Mouse (Mus musculus) erythroblast, embryonic 14.5 days (primary cell): Measurements from ENCODE around the gene Tesk2. TPM values are rescaled to one million over a fixed set of nuclear protein-coding genes. Genes with fewer than 3 reads are reported as not detected.
"Not testable (repeated sequence)": the region's sequence is repeated elsewhere in the genome, so short reads cannot be mapped to it uniquely, and the experiment has no call there.

Experiments
- H3K27me3 ChIP-seq: 2 replicates; pipeline ENCODE4 v1.6.1; 2012; ENCODE audit warnings: inconsistent platforms; ENCODE audit not compliant: control insufficient read depth
- H3K36me3 ChIP-seq: 2 replicates; pipeline ENCODE4 v1.6.1; 2012; ENCODE audit warnings: mild to moderate bottlenecking, inconsistent platforms; ENCODE audit not compliant: control insufficient read depth
- H3K4me1 ChIP-seq: 2 replicates; pipeline ENCODE4 v1.6.1; 2012; ENCODE audit warnings: inconsistent platforms; ENCODE audit not compliant: control insufficient read depth
- H3K4me3 ChIP-seq: replicated peaks from 2 replicates; pipeline ENCODE3; 2012; ENCODE audit warnings: moderate library complexity, mild to moderate bottlenecking, inconsistent platforms
- H3K9me3 ChIP-seq: 2 replicates; pipeline ENCODE4 v1.6.1; 2012; ENCODE audit warnings: low read length, inconsistent platforms, mixed read lengths; ENCODE audit not compliant: control insufficient read depth
- GATA1 ChIP-seq: IDR thresholded peaks from 2 replicates; pipeline ENCODE4 v1.6.1; 2012; ENCODE audit warnings: low read length, inconsistent platforms, mixed read lengths
- TAL1 ChIP-seq: IDR thresholded peaks from 3 replicates; pipeline ENCODE4 v1.6.1; 2012; ENCODE audit warnings: low read length, inconsistent platforms, mixed read lengths
- polyA plus RNA-seq: library from polyadenylated mRNA; stranded (reverse); fragments of >175 nt; gene quantifications from 2 replicates; pipeline ENCODE4 v1.2.3, GENCODE M21; 2012

Gene Tesk2
- 0.01 and 0.02 TPM in 2 replicates for polyA plus RNA-seq

DNA sequence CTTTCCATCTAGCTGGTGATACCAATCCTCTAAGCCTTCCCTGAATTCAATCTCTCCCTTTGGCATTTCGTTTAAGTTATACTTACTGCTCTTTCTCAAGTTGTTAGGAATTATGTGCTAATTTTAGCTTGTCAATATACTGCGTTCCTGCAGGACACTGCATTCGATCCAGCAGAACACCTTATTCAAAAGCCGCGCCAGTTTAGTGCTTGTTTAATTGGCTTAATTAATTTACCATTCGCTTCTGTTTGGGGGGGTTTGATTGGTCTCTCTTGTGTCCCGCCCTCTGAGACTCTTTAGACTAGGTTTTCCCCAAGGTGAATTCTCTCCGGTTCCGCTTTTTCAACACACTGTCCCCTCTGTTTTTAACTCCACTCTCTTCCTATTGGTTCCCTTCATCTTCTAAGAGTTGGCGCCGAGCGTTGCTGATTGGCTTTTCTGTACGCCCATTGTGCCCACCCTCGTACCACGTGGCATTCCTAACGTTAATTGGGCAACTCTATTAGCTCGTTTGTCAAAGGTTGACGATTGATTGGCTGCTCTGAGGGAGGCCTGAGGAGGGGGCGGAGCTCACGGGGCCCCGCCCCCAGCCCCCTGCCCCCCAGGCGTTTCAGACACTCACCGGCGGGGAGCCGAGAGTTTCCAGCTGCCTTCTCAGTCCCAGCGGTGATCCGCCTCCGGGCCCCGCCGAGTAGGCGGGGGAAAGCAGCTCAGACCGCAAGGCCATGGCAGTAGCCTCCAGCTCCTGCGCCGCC is at the start of gene Tesk2:
TSS of gene Tesk2 (plus strand) at position 606 of the 755 bp plus-strand sequence.
- peaks cover 21% of the 10 kb centered on the region for H3K27me3 ChIP-seq
- no peaks in the 10 kb centered on the region; the same call in 1 of the 2 replicates for H3K36me3 ChIP-seq
- H3K9me3 ChIP-seq, result no peaks in the 10 kb centered on the region
- H3K4me3 ChIP-seq, result peak within 1 kb of the TSS; percentile 71
- TF ChIP-seq TAL1 (no peak), GATA1 (no peak)
- peaks cover 14% of the 10 kb centered on the region for H3K4me1 ChIP-seq

DNA sequence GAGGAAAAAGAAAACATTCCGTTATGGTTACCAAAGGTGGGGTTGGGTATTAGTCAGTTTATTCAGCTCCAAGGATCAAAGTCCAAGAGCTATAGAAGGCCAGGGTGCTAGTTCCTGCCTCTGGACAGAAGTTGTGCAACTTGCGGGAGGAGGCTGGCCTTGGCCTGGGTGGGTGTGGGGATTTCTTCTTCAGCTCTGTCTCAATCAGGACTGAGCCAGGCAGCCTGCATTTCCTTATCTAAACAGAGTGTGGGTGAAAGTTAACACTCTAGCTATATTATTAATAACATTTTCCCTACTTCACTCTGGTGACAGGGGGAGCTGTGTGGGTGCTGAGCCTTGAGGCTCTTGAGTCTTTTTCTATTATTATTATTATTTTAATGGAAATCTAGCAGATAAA is 48.0 kb upstream of the Tesk2 start:
- Histone ChIP-seq H3K9me3 (no peaks in the 10 kb centered on the region), H3K4me3 (no peak overlapping the region)
- TF ChIP-seq GATA1, result 0 out of 2 replicates have a peak, but pooled peaks have one; percentile 23
- TF ChIP-seq TAL1, result no peak

DNA sequence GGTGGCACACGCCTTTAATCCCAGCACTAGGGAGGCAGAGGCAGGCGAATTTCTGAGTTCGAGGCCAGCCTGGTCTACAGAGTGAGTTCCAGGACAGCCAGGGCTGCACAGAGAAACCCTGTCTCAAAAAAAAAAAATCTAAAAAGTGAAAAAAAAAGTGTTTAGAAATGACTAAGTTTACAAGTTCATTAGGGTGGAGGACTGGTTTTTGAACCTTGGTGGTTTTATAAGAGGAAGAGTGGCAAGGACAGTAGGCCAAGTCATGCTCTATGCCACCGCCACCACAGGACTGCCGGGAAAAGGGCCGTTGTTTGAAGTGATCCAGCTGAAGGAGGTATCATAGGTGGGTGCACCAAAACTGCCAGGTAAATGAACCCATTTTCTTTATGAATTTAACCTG is 46.0 kb upstream of the Tesk2 start:
- not testable (repeated sequence) for H3K4me3 ChIP-seq, H3K9me3 ChIP-seq, H3K27me3 ChIP-seq, H3K36me3 ChIP-seq
- peaks cover 18% of the 10 kb centered on the region for H3K4me1 ChIP-seq

More for the DNA sequence above, 48.0 kb upstream of the Tesk2 start:
- Histone ChIP-seq H3K27me3 (peaks cover 4% of the 10 kb centered on the region), H3K36me3 (no peaks in the 10 kb centered on the region), H3K4me1 (peaks cover 18% of the 10 kb centered on the region)

DNA sequence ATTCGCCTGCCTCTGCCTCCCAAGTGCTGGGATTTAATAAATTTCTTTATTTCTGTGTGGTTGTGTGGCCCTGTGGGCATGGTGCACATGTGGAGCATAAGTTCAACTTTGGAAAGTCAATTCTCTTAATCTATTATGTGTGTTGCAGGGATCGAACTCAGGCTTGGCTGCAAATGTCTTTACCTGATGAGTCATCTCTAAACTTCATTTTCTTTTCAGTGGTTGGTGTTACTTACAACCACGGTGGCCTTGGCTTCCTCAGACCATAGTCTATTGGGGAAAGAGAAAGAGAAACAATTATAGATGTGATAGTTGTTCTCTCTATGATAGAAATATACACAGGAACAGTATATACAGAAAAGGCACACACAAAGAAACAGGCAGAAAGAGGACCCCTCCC is 44.7 kb upstream of the Tesk2 start:
- Histone ChIP-seq H3K36me3 (no peaks in the 10 kb centered on the region), H3K9me3 (no peaks in the 10 kb centered on the region), H3K4me1 (peaks cover 18% of the 10 kb centered on the region), H3K4me3 (no peak overlapping the region), H3K27me3 (0 out of 2 replicates have a peak, but pooled peaks cover 2% of the 10 kb centered on the region)
- TF ChIP-seq GATA1 (no peak), TAL1 (no peak)

DNA sequence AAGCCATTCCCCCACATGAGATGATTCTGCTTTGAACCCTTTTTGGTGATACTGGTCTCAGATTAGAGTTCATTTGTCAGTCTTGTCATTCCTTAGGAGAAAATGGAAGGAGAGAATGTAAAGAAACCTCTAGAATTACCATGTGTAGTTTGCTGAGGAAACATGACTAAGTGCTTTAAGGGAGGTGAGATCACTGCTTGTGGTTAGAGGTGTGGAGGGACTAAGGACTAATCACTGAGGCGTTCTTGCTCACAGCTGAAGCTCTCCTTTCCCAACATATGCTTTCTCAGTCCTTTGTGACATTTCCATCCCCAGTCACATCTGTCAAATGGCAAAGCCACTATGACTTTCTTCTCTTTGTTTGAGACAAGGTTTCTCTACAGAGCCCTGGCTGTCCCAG is 42.9 kb upstream of the Tesk2 start:
- TF ChIP-seq TAL1 (no peak), GATA1 (no peak)
- Histone ChIP-seq H3K4me3 (no peak overlapping the region), H3K4me1 (peaks cover 16% of the 10 kb centered on the region), H3K27me3 (0 out of 2 replicates have a peak, but pooled peaks cover 2% of the 10 kb centered on the region), H3K9me3 (no peaks in the 10 kb centered on the region), H3K36me3 (no peaks in the 10 kb centered on the region)

DNA sequence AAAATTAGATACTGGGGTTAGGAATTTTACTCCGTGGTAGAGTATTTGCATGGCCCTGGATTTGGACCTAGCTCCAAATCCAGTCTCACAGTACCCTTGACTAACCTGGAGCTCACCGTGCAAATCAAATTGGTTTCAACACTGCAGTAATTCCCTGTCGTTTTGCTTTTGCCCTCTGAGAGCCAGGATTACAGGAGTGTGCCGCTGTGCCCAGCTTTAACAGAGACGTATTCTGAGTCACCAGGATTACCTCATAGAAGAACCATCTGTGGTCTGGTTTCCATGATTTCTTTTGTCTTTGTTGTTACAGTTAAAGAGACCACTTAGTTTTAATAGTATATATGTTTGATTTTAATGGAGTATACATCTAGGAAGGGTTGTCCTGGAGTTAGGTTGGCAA is 41.6 kb upstream of the Tesk2 start:
- no peak for TF ChIP-seq TAL1
- TF ChIP-seq GATA1, result no peak

DNA sequence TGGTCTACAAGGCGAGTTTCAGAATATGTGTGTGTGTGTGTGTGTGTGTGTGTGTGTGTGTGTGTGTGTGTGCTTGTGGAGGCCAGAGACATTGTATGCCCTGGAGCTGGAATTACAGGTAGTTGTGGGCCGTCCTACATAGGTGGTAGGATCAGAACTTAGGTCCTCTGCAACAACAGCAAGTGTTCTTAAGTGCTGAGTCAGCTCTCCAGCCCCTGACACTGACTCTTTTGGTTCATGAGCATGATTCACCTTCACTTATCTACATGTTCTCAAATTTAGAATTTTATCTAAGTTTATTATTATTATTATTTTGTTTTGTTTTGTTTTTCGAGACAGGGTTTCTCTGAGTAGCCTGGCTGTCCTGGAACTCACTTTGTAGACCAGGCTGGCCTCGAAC is 40.2 kb upstream of the Tesk2 start:
- H3K36me3 ChIP-seq, H3K27me3 ChIP-seq, H3K4me3 ChIP-seq, H3K9me3 ChIP-seq: not testable (repeated sequence)
- peaks cover 27% of the 10 kb centered on the region for H3K4me1 ChIP-seq

More for the DNA sequence above, 41.6 kb upstream of the Tesk2 start:
- no peak overlapping the region for H3K4me3 ChIP-seq
- H3K36me3 ChIP-seq, result no peaks in the 10 kb centered on the region
- no peaks in the 10 kb centered on the region for H3K9me3 ChIP-seq
- H3K27me3 ChIP-seq, result 0 out of 2 replicates have a peak, but pooled peaks cover 2% of the 10 kb centered on the region
- peaks cover 13% of the 10 kb centered on the region for H3K4me1 ChIP-seq

DNA sequence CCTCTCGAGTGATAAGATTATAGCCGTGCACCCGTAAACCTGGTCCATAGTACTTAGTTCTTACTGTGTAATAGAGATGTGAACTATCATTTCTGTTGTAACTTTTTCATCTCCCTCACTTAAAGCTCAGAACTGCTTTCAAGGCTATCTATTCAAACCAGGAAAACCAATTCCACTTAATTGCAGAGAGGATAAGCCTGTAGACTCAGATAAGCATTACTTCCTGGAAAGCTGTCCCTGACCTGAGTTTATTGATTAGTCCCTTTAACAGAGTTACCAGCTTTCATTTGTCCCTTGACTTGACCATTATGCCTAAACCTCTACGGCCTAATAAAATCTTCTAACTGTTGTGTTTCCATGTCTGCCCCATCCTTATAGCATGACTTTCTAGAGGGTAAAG is 36.8 kb upstream of the Tesk2 start:
- peaks cover 5% of the 10 kb centered on the region for H3K27me3 ChIP-seq
- peaks cover 12% of the 10 kb centered on the region for H3K36me3 ChIP-seq
- peaks cover 46% of the 10 kb centered on the region for H3K4me1 ChIP-seq
- H3K4me3 ChIP-seq, result no peak overlapping the region
- no peaks in the 10 kb centered on the region for H3K9me3 ChIP-seq
- TF ChIP-seq GATA1 (no peak), TAL1 (0 out of 3 replicates have a peak, but pooled peaks have one; percentile 9)

DNA sequence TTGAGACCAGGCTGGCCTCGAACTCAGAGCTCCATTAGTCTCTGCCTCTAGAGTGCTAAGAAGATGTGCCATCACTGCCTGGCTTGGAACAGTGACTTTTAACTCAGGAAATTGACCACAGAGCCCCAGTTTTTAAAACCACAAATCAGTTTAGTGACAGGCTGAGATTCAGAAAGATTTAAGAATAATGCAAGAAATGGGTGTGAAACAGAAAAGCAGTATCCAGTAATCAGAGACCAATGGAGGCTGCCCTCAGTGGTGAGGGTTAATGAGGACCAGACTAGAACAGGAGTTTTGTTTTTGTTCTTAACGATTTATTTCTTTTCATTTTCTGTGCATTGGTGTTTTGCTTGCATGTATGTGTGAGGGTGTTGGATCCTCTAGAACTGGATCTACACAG is 36.1 kb upstream of the Tesk2 start:
- Histone ChIP-seq H3K36me3 (peaks cover 19% of the 10 kb centered on the region), H3K9me3 (no peaks in the 10 kb centered on the region), H3K27me3 (peaks cover 5% of the 10 kb centered on the region), H3K4me1 (peaks cover 48% of the 10 kb centered on the region), H3K4me3 (peak overlapping the region; percentile 83)
- TF ChIP-seq GATA1, result no peak
- no peak for TF ChIP-seq TAL1
